Mouse (Mus musculus) kidney, adult 2 months (tissue): ENCODE measurements around the gene Rgl2. TPM values are rescaled to one million over a fixed set of nuclear protein-coding genes. Genes with fewer than 3 reads are reported as not detected.
A peak's percentile ranks its signal among the peaks of the same experiment; 100 is the strongest.
"Not testable (repeated sequence)": the region's sequence is repeated elsewhere in the genome, so short reads cannot be mapped to it uniquely, and the experiment has no call there.

ENCODE experiments used
- DNase-seq: peaks from one replicate; pipeline ENCODE4 v3.0.0; 2021
- H3K27ac ChIP-seq: fragments of 200-500 bp; 2 replicates; pipeline ENCODE4 v1.5.1; 2012; ENCODE audit warnings: low read depth, low read length, control low read depth, inconsistent platforms; ENCODE audit not compliant: insufficient read depth
- H3K27me3 ChIP-seq: fragments of 200-500 bp; replicated peaks from 2 replicates; pipeline ENCODE4 v1.6.1; 2012; ENCODE audit warnings: mild to moderate bottlenecking, moderate library complexity, low read length, inconsistent platforms; ENCODE audit not compliant: control insufficient read depth, insufficient read depth
- H3K36me3 ChIP-seq: fragments of 200-500 bp; 2 replicates; pipeline ENCODE4 v1.6.1; 2012; ENCODE audit warnings: mild to moderate bottlenecking, moderate library complexity, low read length, inconsistent platforms; ENCODE audit not compliant: control insufficient read depth, insufficient read depth
- H3K4me1 ChIP-seq: fragments of 200-500 bp; 2 replicates; pipeline ENCODE4 v1.6.1; 2011; ENCODE audit warnings: low read length; ENCODE audit not compliant: control insufficient read depth, insufficient read depth
- H3K4me3 ChIP-seq: fragments of 200-500 bp; 2 replicates; pipeline ENCODE4 v1.5.1; 2011; ENCODE audit warnings: mild to moderate bottlenecking, low read depth, low read length, control low read depth; ENCODE audit not compliant: insufficient read depth
- CTCF ChIP-seq: fragments of 200-500 bp; conservative IDR thresholded peaks from 2 replicates; pipeline ENCODE4 v1.5.1; 2011; ENCODE audit warnings: low read depth, mild to moderate bottlenecking, control low read depth, low read length, moderate library complexity, mixed read lengths; ENCODE audit not compliant: insufficient read depth, insufficient read length
- POLR2A ChIP-seq: fragments of 200-500 bp; IDR thresholded peaks from one replicate; pipeline ENCODE4 v1.6.1; 2011; ENCODE audit warnings: low read depth, low read length, control low read depth
- WGBS: fragments of 180-500 bp; shearing (Covaris S2); methylation state at CpG from one replicate; pipeline ENCODE4 v1.1.7; 2018; 5-methylcytosine and 5-hydroxymethylcytosine counted together
- polyA plus RNA-seq: library from polyadenylated mRNA; depleted of rRNA; stranded (reverse); fragments of >200 nt; gene quantifications from 2 replicates; pipeline ENCODE4 v1.2.3, GENCODE M21; 2012

Gene Rgl2
- polyA plus RNA-seq, 1 experiment: 61.8 TPM

GRCm38 (mm10) chr17:33892429-33892828, 36.9 kb upstream of the Rgl2 start:
- no peaks in the 10 kb centered on the region for H3K4me1 ChIP-seq

GRCm38 (mm10) chr17:33893011-33893410, 36.3 kb upstream of the Rgl2 start:
- H3K4me1 ChIP-seq: not testable (repeated sequence)
- 86% methylated on average over 4 of the region's 4 CpGs for WGBS

More at GRCm38 (mm10) chr17:33892429-33892828, 36.9 kb upstream of the Rgl2 start:
- DNase-seq: no peak
- no peaks in the 10 kb centered on the region for H3K27me3 ChIP-seq
- H3K27ac ChIP-seq: no peak overlapping the region
- 38% methylated on average over 7 of the region's 7 CpGs for WGBS
- no peaks in the 10 kb centered on the region for H3K36me3 ChIP-seq
- no peak overlapping the region for H3K4me3 ChIP-seq
- TF ChIP-seq POLR2A (no peak), CTCF (no peak)

GRCm38 (mm10) chr17:33897114-33897794, 32.1 kb upstream of the Rgl2 start:
- peak; percentile 57 for DNase-seq
- Histone ChIP-seq H3K27ac (no peak overlapping the region), H3K4me1 (no peaks in the 10 kb centered on the region), H3K4me3 (no peak overlapping the region), H3K36me3 (no peaks in the 10 kb centered on the region), H3K27me3 (no peaks in the 10 kb centered on the region)
- 43% methylated on average over 6 of the region's 6 CpGs for WGBS
- TF ChIP-seq CTCF: peak; percentile 63
- no peak for TF ChIP-seq POLR2A

More at GRCm38 (mm10) chr17:33893011-33893410, 36.3 kb upstream of the Rgl2 start:
- not testable (repeated sequence) for H3K27me3 ChIP-seq, H3K27ac ChIP-seq, H3K36me3 ChIP-seq, H3K4me3 ChIP-seq, DNase-seq

- H3K27ac ChIP-seq, H3K4me1 ChIP-seq, H3K36me3 ChIP-seq, H3K4me3 ChIP-seq, DNase-seq, H3K27me3 ChIP-seq: not testable (repeated sequence)
- WGBS: 84% methylated on average over 4 of the region's 4 CpGs
Measured at GRCm38 (mm10) chr17:33898193-33898592, 31.1 kb upstream of the Rgl2 start.

GRCm38 (mm10) chr17:33899642-33900041, 29.7 kb upstream of the Rgl2 start:
- Histone ChIP-seq H3K4me1 (no peaks in the 10 kb centered on the region), H3K27me3 (no peaks in the 10 kb centered on the region), H3K27ac (no peak overlapping the region), H3K4me3 (no peak overlapping the region), H3K36me3 (no peaks in the 10 kb centered on the region)
- TF ChIP-seq CTCF (no peak), POLR2A (no peak)
- WGBS: 78% methylated on average over 4 of the region's 4 CpGs
- no peak for DNase-seq

- no peak for DNase-seq
- Histone ChIP-seq H3K36me3 (no peaks in the 10 kb centered on the region), H3K4me3 (no peak overlapping the region), H3K27me3 (no peaks in the 10 kb centered on the region), H3K27ac (no peak overlapping the region), H3K4me1 (no peaks in the 10 kb centered on the region)
- TF ChIP-seq POLR2A: no peak
- no peak for TF ChIP-seq CTCF
- WGBS: 68% methylated on average over 7 of the region's 7 CpGs
Measured at GRCm38 (mm10) chr17:33900281-33900988, 28.9 kb upstream of the Rgl2 start.

GRCm38 (mm10) chr17:33900989-33901314, 28.4 kb upstream of the Rgl2 start:
- Histone ChIP-seq H3K36me3 (no peaks in the 10 kb centered on the region), H3K27ac (no peak overlapping the region), H3K4me1 (no peaks in the 10 kb centered on the region), H3K27me3 (no peaks in the 10 kb centered on the region), H3K4me3 (no peak overlapping the region)
- TF ChIP-seq POLR2A (no peak), CTCF (no peak)
- no peak for DNase-seq
- WGBS: 86% methylated on average over 4 of the region's 4 CpGs
